Mouse (Mus musculus): ENCODE data around the gene Zfp867.

GRCm38 (mm10) chr11:59497747-59498146 is 25.5 kb upstream of the Zfp867 start:
- TF ChIP-seq CTCF (IDR thresholded peaks at IDR 0.05; ENCODE audit: low read depth) (peak; percentile 29; the same call in 1 of the 2 replicates), EP300 (IDR thresholded peaks at IDR 0.05; ENCODE audit: low read depth) (no peak)
